Mouse (Mus musculus) stomach, embryonic 15.5 days (tissue): Measurements from ENCODE around the gene Bank1. TPM values are rescaled to one million over a fixed set of nuclear protein-coding genes. Genes with fewer than 3 reads are reported as not detected.
"Not testable (repeated sequence)": the region's sequence is repeated elsewhere in the genome, so short reads cannot be mapped to it uniquely, and the experiment has no call there.

Source experiments
- ATAC-seq: fragments of 200-750 bp; cut with Nextera tagmentation; 2 replicates; pipeline ENCODE4 v1.8.0; 2017; ENCODE audit warnings: low read depth, moderate number of reproducible peaks, moderate TSS enrichment; ENCODE audit not compliant: insufficient read depth, low FRiP score
- H3K27ac ChIP-seq: fragments of 300-500 bp; sonication (generic); 2 replicates; pipeline ENCODE4 v1.5.1; 2015; ENCODE audit warnings: mild to moderate bottlenecking, inconsistent platforms
- H3K27me3 ChIP-seq: fragments of 300-500 bp; sonication (generic); replicated peaks from 2 replicates; pipeline ENCODE4 v1.6.1; 2015; ENCODE audit warnings: inconsistent platforms
- H3K36me3 ChIP-seq: fragments of 300-500 bp; sonication (generic); 2 replicates; pipeline ENCODE4 v1.6.1; 2015; ENCODE audit warnings: inconsistent platforms
- H3K4me1 ChIP-seq: fragments of 300-500 bp; sonication (generic); 2 replicates; pipeline ENCODE4 v1.6.1; 2015; ENCODE audit warnings: inconsistent platforms
- H3K4me2 ChIP-seq: fragments of 300-500 bp; sonication (generic); 2 replicates; pipeline ENCODE4 v1.6.1; 2015; ENCODE audit warnings: mild to moderate bottlenecking, inconsistent platforms
- H3K4me3 ChIP-seq: fragments of 300-500 bp; sonication (generic); replicated peaks from 2 replicates; pipeline ENCODE4 v1.5.1; 2015; ENCODE audit warnings: inconsistent platforms
- H3K9ac ChIP-seq: fragments of 300-500 bp; sonication (generic); 2 replicates; pipeline ENCODE4 v1.6.1; 2015; ENCODE audit warnings: inconsistent platforms
- H3K9me3 ChIP-seq: fragments of 300-500 bp; sonication (generic); 2 replicates; pipeline ENCODE4 v1.6.1; 2016; ENCODE audit warnings: inconsistent platforms
- WGBS: fragments of 180-500 bp; shearing (Covaris S2); methylation state at CpG from one replicate; pipeline ENCODE4 v1.1.7; 2015; 5-methylcytosine and 5-hydroxymethylcytosine counted together
- polyA plus RNA-seq: library from polyadenylated mRNA; unstranded; fragments of >200 nt; fragmentation: Nextera tagmentation; extraction: Ambion mirVana; gene quantifications from 2 replicates; pipeline ENCODE4 v1.2.1, GENCODE M21; 2015

The Bank1 gene
- polyA plus RNA-seq, 1 experiment from 2014 or later: 1.7 TPM

- no peak for ATAC-seq
- no peak overlapping the region for H3K27ac ChIP-seq
- H3K4me3 ChIP-seq: no peak overlapping the region
- 87% methylated on average over 3 of the region's 3 CpGs for WGBS
- no peak overlapping the region for H3K4me2 ChIP-seq
- H3K9ac ChIP-seq: no peak overlapping the region
- H3K36me3 ChIP-seq: no peaks in the 10 kb centered on the region
- H3K27me3 ChIP-seq: no peaks in the 10 kb centered on the region
- no peaks in the 10 kb centered on the region for H3K9me3 ChIP-seq
- H3K4me1 ChIP-seq: no peaks in the 10 kb centered on the region
These were observed 3.9 kb downstream of the Bank1 start for GRCm38 (mm10) chr3:136321936-136322335.

DNA sequence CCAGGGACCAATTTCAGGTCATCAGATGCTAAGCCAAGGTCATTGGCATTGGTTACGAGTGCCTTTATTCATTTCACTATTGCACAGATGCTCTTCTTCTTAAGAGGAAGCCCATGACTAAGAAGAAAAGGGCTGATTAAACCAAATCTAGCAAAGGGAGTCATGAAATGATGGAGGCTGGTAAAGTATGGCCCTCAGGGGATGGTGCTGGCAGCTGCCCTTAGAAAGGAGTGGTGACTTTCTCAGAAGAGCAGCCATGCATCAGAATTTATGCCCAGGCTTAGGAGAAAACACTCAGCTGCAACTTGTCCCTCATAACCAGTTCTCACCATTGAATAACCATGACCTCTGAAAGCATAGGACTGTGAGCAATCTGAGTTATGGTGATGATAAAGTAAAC, 17.4 kb downstream of the Bank1 start:
- H3K4me1 ChIP-seq: no peaks in the 10 kb centered on the region
- no peak overlapping the region for H3K4me2 ChIP-seq
- H3K4me3 ChIP-seq: no peak overlapping the region
- H3K36me3 ChIP-seq: no peaks in the 10 kb centered on the region
- H3K9ac ChIP-seq: no peak overlapping the region
- no peak overlapping the region for H3K27ac ChIP-seq
- no peaks in the 10 kb centered on the region for H3K27me3 ChIP-seq
- no peak for ATAC-seq
- WGBS: 88% methylated on average over 1 of the region's 1 CpGs
- no peaks in the 10 kb centered on the region for H3K9me3 ChIP-seq

DNA sequence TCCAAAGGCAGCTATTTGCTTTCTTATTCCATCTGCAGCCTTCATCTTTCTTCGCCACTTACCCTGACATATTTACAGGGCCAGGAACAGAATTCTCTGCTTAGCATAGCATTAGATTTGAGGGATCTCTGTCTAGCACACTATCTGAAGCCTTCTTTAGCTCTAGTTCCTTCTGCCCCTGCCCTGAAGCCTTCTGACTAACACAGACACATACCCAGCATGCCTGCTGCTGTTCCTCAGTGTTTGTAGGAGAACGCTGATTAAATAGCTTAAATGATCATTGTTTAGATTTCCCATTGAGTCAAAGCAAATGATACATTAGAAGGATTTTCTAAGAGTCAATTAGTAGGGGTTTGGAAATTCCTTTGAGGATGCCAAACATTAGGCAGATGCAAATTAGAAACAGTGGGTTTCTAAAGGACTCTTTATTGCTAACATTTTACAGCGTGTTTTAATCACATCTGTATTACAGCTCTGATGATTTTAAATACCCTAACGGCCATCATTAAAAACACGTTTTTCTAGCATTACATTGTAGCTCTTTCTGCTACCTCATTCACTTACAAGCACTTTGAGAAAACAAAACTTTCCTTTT, 19.2 kb downstream of the Bank1 start:
- no peaks in the 10 kb centered on the region for H3K4me1 ChIP-seq
- H3K9me3 ChIP-seq: no peaks in the 10 kb centered on the region
- no peak overlapping the region for H3K4me2 ChIP-seq
- no peak overlapping the region for H3K9ac ChIP-seq
- no peak for ATAC-seq
- H3K27me3 ChIP-seq: no peaks in the 10 kb centered on the region
- WGBS: 66% methylated on average over 5 of the region's 5 CpGs
- H3K36me3 ChIP-seq: no peaks in the 10 kb centered on the region
- no peak overlapping the region for H3K4me3 ChIP-seq
- H3K27ac ChIP-seq: no peak overlapping the region

- WGBS: 45% methylated on average over 1 of the region's 1 CpGs
- no peaks in the 10 kb centered on the region for H3K4me1 ChIP-seq
- H3K27ac ChIP-seq: no peak overlapping the region
- no peaks in the 10 kb centered on the region for H3K36me3 ChIP-seq
- no peak for ATAC-seq
- no peak overlapping the region for H3K4me3 ChIP-seq
- H3K27me3 ChIP-seq: no peaks in the 10 kb centered on the region
- no peak overlapping the region for H3K9ac ChIP-seq
- no peak overlapping the region for H3K4me2 ChIP-seq
- no peaks in the 10 kb centered on the region for H3K9me3 ChIP-seq
These were observed 23.3 kb downstream of the Bank1 start for GRCm38 (mm10) chr3:136302541-136302940.

DNA sequence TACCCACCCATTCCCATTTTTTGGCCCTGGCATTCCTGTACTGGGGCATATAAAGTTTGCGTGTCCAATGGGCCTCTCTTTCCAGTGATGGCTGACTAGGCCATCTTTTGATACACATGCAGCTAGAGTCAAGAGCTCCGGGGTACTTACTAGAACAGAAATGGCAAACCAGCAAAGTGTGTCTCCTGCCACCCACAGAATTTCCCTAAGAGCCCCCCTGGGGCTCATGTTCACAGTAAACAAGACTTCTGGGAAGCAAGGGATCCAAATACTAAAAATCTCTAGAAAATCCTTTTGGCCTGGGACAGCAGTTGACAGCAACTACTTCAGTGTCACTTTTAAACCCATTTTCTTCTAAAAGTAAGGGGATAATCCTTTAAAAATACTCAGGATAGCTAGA, 25.1 kb downstream of the Bank1 start:
- H3K9ac ChIP-seq, H3K4me2 ChIP-seq, H3K4me3 ChIP-seq, H3K36me3 ChIP-seq, H3K27ac ChIP-seq, ATAC-seq, H3K4me1 ChIP-seq, H3K27me3 ChIP-seq, H3K9me3 ChIP-seq: not testable (repeated sequence)
- 83% methylated on average over 2 of the region's 2 CpGs for WGBS

DNA sequence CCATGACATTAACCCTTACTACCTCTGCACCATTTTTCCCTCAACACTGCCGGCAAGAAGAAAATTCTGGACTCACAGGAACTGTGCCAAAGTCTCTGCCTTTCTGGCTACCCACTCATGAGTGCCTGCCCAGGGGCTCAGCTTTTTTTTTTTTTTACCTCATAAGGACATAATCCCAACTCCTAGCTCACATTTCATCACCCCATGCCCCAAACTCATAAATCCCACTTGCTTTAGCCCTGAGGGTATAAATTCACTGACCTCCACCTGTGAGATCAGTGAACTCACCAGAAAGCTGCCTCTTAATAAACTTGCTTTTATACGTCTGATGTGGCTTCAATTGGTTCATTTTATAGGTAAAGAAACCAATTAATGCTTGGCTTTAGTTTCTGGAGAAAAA, 28.5 kb downstream of the Bank1 start:
- no peaks in the 10 kb centered on the region for H3K27me3 ChIP-seq
- no peaks in the 10 kb centered on the region for H3K4me1 ChIP-seq
- H3K9me3 ChIP-seq: no peaks in the 10 kb centered on the region
- ATAC-seq: no peak
- H3K4me2 ChIP-seq: no peak overlapping the region
- WGBS: 81% methylated on average over 2 of the region's 2 CpGs
- no peak overlapping the region for H3K9ac ChIP-seq
- H3K4me3 ChIP-seq: no peak overlapping the region
- H3K36me3 ChIP-seq: no peaks in the 10 kb centered on the region
- no peak overlapping the region for H3K27ac ChIP-seq

- Histone ChIP-seq H3K9ac (no peak overlapping the region), H3K27me3 (no peaks in the 10 kb centered on the region), H3K36me3 (no peaks in the 10 kb centered on the region), H3K4me3 (no peak overlapping the region), H3K27ac (no peak overlapping the region), H3K4me1 (no peaks in the 10 kb centered on the region), H3K4me2 (no peak overlapping the region), H3K9me3 (no peaks in the 10 kb centered on the region)
- 44% methylated on average over 2 of the region's 2 CpGs for WGBS
- ATAC-seq: no peak
These were observed 30.6 kb downstream of the Bank1 start for GRCm38 (mm10) chr3:136295250-136295649.

DNA sequence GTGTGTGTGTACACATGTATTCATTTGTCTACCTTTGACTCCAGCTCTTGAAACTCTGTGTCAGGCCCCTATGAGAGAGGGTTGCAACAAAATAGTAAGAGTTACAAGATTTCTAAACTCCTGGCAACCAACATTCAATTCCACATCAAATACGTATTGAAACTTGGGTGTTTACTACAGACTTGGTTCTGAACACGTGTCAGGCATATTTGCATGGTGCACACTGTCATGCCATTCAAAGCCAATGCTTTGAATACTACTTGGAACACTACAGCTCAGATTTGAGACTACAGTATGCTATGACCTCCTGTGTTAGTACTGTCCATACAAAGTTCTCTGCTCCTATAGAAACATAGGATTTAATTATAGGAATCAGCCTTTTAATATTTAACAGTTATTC, 38.0 kb downstream of the Bank1 start:
- H3K4me3 ChIP-seq: no peak overlapping the region
- H3K27me3 ChIP-seq: no peaks in the 10 kb centered on the region
- no peak for ATAC-seq
- H3K36me3 ChIP-seq: no peaks in the 10 kb centered on the region
- no peaks in the 10 kb centered on the region for H3K4me1 ChIP-seq
- no peak overlapping the region for H3K27ac ChIP-seq
- no peak overlapping the region for H3K4me2 ChIP-seq
- 81% methylated on average over 2 of the region's 2 CpGs for WGBS
- no peak overlapping the region for H3K9ac ChIP-seq
- H3K9me3 ChIP-seq: no peaks in the 10 kb centered on the region

DNA sequence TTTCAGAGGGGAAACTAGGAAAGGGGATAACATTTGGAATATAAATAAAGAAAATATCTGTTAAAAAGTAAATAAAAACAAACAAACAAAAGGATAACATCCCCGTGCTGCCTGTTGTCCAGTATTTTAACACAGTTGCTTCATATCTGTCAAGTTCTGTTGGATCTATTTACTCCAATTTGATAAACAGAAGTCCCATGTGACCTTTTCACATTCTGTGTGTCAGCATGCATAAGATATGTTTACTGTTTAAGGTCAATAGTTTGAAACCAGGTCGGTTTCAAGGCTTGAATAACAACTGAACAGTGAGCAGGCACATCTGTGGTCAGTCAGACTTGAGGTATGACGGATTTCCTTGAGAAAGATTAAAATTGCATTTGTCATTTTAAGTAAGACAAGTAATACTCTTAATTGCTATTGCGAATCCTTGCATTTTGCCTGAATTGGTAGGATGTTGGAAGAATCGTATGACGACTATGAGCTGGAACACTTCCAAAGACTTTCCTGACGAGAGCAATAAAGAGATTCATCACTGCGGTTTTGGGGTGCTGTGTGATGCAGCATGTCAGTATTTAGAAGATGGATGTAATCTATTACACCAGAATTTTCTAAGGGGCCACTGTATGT, 60.8 kb downstream of the Bank1 start:
- 54% methylated on average over 8 of the region's 8 CpGs for WGBS
- no peak for ATAC-seq
- H3K9ac ChIP-seq: no peak overlapping the region

DNA sequence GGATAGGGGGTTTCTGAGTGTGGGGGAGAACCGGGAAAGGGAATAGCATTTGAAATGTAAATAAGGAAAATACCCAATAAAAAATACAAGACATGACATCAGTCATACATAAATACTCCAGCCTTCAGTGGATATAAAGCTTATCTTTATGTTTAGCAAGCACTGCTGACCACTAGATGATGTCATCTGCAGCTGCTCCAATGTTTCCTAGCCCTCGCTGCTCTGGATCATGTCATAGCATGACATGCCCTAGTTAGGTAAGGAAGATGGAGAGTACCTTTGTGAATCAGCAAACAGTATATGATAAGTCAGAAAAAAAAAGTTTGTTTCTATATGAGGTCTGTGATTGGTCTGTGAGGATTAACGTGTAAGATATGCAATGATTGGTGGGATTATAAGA, 68.1 kb downstream of the Bank1 start:
- no peaks in the 10 kb centered on the region for H3K4me1 ChIP-seq
- no peak for ATAC-seq
- WGBS: 76% methylated on average over 3 of the region's 3 CpGs
- no peak overlapping the region for H3K9ac ChIP-seq
- H3K27ac ChIP-seq: no peak overlapping the region
- H3K27me3 ChIP-seq: no peaks in the 10 kb centered on the region
- H3K9me3 ChIP-seq: no peaks in the 10 kb centered on the region
- no peak overlapping the region for H3K4me2 ChIP-seq
- no peak overlapping the region for H3K4me3 ChIP-seq
- H3K36me3 ChIP-seq: no peaks in the 10 kb centered on the region

More for the DNA sequence above, 60.8 kb downstream of the Bank1 start:
- Histone ChIP-seq H3K4me2 (no peak overlapping the region), H3K9me3 (no peaks in the 10 kb centered on the region), H3K27ac (no peak overlapping the region), H3K4me1 (no peaks in the 10 kb centered on the region), H3K27me3 (no peaks in the 10 kb centered on the region), H3K4me3 (no peak overlapping the region), H3K36me3 (no peaks in the 10 kb centered on the region)

- H3K9ac ChIP-seq: no peak overlapping the region
- no peak overlapping the region for H3K4me3 ChIP-seq
- no peak for ATAC-seq
- no peak overlapping the region for H3K4me2 ChIP-seq
- no peaks in the 10 kb centered on the region for H3K9me3 ChIP-seq
- no peaks in the 10 kb centered on the region for H3K36me3 ChIP-seq
- H3K27ac ChIP-seq: no peak overlapping the region
- 56% methylated on average over 2 of the region's 2 CpGs for WGBS
- H3K27me3 ChIP-seq: no peaks in the 10 kb centered on the region
- H3K4me1 ChIP-seq: no peaks in the 10 kb centered on the region
These were observed 71.2 kb downstream of the Bank1 start for GRCm38 (mm10) chr3:136254713-136255112.

GRCm38 (mm10) chr3:136252820-136253219, 73.0 kb downstream of the Bank1 start:
- no peak overlapping the region for H3K4me2 ChIP-seq
- no peak overlapping the region for H3K4me3 ChIP-seq
- H3K36me3 ChIP-seq: no peaks in the 10 kb centered on the region
- no peak for ATAC-seq
- no peaks in the 10 kb centered on the region for H3K4me1 ChIP-seq
- H3K9me3 ChIP-seq: no peaks in the 10 kb centered on the region
- no peak overlapping the region for H3K9ac ChIP-seq
- no peaks in the 10 kb centered on the region for H3K27me3 ChIP-seq
- 63% methylated on average over 4 of the region's 4 CpGs for WGBS
- H3K27ac ChIP-seq: no peak overlapping the region

- no peaks in the 10 kb centered on the region for H3K36me3 ChIP-seq
- no peaks in the 10 kb centered on the region for H3K27me3 ChIP-seq
- H3K4me2 ChIP-seq: no peak overlapping the region
- no peaks in the 10 kb centered on the region for H3K4me1 ChIP-seq
- H3K27ac ChIP-seq: no peak overlapping the region
- H3K9me3 ChIP-seq: no peaks in the 10 kb centered on the region
- no peak overlapping the region for H3K4me3 ChIP-seq
- no peak overlapping the region for H3K9ac ChIP-seq
- ATAC-seq: no peak
- WGBS: 85% methylated on average over 4 of the region's 4 CpGs
These were observed 74.3 kb downstream of the Bank1 start for GRCm38 (mm10) chr3:136251578-136251977.
